Mouse (Mus musculus): ENCODE results near the gene Slc25a47. TPM values are rescaled to one million over a fixed set of nuclear protein-coding genes. Genes with fewer than 3 reads are reported as not detected.

Slc25a47 gene
- polyA plus RNA-seq, 2 experiments: 3.4 to 3.9 TPM

DNA sequence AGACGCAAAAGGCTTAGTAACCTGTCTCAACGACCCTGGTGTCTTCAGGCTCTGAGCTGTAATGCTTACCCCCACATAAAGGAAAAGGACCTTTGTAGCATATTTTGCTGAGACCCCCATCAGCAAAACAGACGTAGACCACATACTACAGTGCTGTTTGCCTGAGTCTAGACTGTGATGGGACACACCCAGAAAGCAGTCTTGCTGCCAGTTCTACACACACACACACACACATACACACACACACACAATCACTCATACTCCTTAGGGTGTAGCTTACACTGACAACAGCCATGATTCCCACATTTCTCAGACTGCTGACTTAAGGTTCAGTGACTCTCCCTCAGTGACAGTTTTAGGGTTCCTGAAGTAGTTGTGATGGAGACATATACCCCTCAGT is 45.3 kb downstream of the Slc25a47 start:
- no peak for ATAC-seq (ENCODE audit: insufficient read depth)
- 72% methylated on average over 3 of the region's 3 CpGs for WGBS (ENCODE audit: insufficient replicate concordance)
- H3K4me3 ChIP-seq (ENCODE audit: insufficient read depth in 1 of 2, low read depth in 2 of 2, low read length in 2 of 2): no peak overlapping the region
- H3K4me2 ChIP-seq (ENCODE audit: low read depth): no peak overlapping the region
- peaks cover 6% of the 10 kb centered on the region; the same call in 1 of the 2 replicates for H3K36me3 ChIP-seq (replicated peaks; ENCODE audit: control insufficient read depth, insufficient read depth, low read depth)
- H3K27me3 ChIP-seq (ENCODE audit: control insufficient read depth, insufficient read depth, low read length): no peaks in the 10 kb centered on the region
- no peak overlapping the region for H3K27ac ChIP-seq
- no peaks in the 10 kb centered on the region for H3K9me3 ChIP-seq (ENCODE audit: control insufficient read depth, low read length)
- no peak for TF ChIP-seq EP300 (IDR thresholded peaks at IDR 0.05; ENCODE audit: low read depth)
- no peak for TF ChIP-seq CTCF (IDR thresholded peaks at IDR 0.05; ENCODE audit: low read depth)
- no peaks in the 10 kb centered on the region for H3K4me1 ChIP-seq (replicated peaks; ENCODE audit: control insufficient read depth in 2 of 2, insufficient read depth in 2 of 2, low read length in 1 of 2)
- no peak overlapping the region for H3K9ac ChIP-seq (replicated peaks)
- DNase-seq (ENCODE audit: low read depth in 3 of 3, low spot score in 3 of 3): no peak

DNA sequence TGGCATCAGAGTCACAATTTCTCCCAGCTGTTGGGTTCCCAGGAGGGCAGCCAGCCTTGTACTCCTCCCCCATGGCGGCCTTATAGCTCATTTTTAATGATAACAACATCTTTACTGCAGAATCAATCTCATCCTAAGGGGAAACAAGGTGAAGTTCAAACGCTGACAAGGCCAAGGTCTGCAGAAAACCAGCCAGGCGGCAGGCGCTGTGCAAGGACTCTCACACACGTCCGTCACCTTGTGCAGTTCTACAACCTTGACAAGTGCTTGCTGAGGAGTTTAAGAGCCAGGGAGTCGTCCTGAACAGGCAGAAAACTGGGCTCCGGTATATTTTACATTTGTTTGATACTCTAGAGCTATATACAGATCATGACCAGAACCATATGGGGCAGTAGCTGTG is 46.9 kb downstream of the Slc25a47 start:
- H3K27me3 ChIP-seq (ENCODE audit: control insufficient read depth, insufficient read depth, low read length): no peaks in the 10 kb centered on the region
- H3K36me3 ChIP-seq (replicated peaks; ENCODE audit: control insufficient read depth, insufficient read depth, low read depth): peaks cover 6% of the 10 kb centered on the region; the same call in 1 of the 2 replicates
- ATAC-seq (ENCODE audit: insufficient read depth) (no peak), DNase-seq (ENCODE audit: low read depth in 3 of 3, low spot score in 3 of 3) (no peak)
- H3K9ac ChIP-seq (replicated peaks): no peak overlapping the region
- no peak overlapping the region for H3K4me3 ChIP-seq (ENCODE audit: insufficient read depth in 1 of 2, low read depth in 2 of 2, low read length in 2 of 2)
- TF ChIP-seq EP300 (IDR thresholded peaks at IDR 0.05; ENCODE audit: low read depth): no peak
- TF ChIP-seq CTCF (IDR thresholded peaks at IDR 0.05; ENCODE audit: low read depth): no peak
- WGBS (ENCODE audit: insufficient replicate concordance): 83% methylated on average over 8 of the region's 8 CpGs
- no peak overlapping the region for H3K4me2 ChIP-seq (ENCODE audit: low read depth)
- H3K4me1 ChIP-seq (replicated peaks; ENCODE audit: control insufficient read depth in 2 of 2, insufficient read depth in 2 of 2, low read length in 1 of 2): no peaks in the 10 kb centered on the region
- H3K9me3 ChIP-seq (ENCODE audit: control insufficient read depth, low read length): no peaks in the 10 kb centered on the region
- no peak overlapping the region for H3K27ac ChIP-seq

DNA sequence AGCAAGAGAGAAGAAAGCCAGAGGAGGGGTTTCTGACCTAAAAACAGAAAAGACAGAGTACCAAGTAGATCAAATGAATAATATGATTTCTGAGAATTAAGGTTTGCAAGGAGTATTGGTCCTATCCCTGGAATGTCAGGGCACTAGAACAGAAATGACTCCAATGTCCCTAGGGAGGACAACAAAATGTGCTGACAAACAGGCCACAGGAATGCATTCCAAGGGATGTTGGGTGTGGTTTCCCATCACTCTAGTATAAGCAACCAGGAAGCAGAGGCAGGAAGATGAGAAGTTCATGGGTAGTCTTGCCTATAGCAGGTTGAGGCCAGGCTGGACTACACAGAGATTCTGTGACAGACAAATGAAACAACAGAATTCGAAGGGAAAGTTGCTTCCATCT is 50.1 kb downstream of the Slc25a47 start:
- no peak overlapping the region for H3K4me3 ChIP-seq (ENCODE audit: insufficient read depth in 1 of 2, low read depth in 2 of 2, low read length in 2 of 2)
- H3K4me2 ChIP-seq (ENCODE audit: low read depth): no peak overlapping the region
- H3K36me3 ChIP-seq (replicated peaks; ENCODE audit: control insufficient read depth, insufficient read depth, low read depth): no peaks in the 10 kb centered on the region
- H3K9ac ChIP-seq (replicated peaks): no peak overlapping the region
- no peaks in the 10 kb centered on the region for H3K27me3 ChIP-seq (ENCODE audit: control insufficient read depth, insufficient read depth, low read length)
- DNase-seq (ENCODE audit: low read depth in 3 of 3, low spot score in 3 of 3) (no peak), ATAC-seq (ENCODE audit: insufficient read depth) (no peak)
- H3K4me1 ChIP-seq (replicated peaks; ENCODE audit: control insufficient read depth in 2 of 2, insufficient read depth in 2 of 2, low read length in 1 of 2): no peaks in the 10 kb centered on the region
- TF ChIP-seq CTCF (IDR thresholded peaks at IDR 0.05; ENCODE audit: low read depth) (no peak), EP300 (IDR thresholded peaks at IDR 0.05; ENCODE audit: low read depth) (no peak)
- H3K9me3 ChIP-seq (ENCODE audit: control insufficient read depth, low read length): no peaks in the 10 kb centered on the region
- 67% methylated on average over 1 of the region's 1 CpGs for WGBS (ENCODE audit: insufficient replicate concordance)
- H3K27ac ChIP-seq: no peak overlapping the region

DNA sequence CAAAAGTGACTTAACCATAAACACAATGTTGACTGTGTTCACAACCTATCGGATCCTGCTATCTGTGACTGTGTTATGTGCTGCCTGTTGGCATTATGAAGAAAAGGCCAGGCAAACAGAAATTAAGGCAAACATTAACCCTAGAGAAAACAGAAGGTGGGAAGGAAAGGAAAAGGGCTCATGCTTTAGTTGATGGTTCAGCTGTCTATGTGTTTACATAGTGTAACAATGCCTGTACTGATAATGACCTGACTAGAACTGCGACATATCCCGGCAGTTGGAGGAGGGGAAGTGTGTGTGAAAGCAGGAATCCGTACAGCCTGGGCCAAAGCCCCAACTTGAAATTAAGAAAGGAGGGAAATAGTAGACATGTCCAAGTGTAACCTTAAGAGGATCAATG is 51.2 kb downstream of the Slc25a47 start:
- Histone ChIP-seq H3K27ac (no peak overlapping the region), H3K36me3 (replicated peaks; ENCODE audit: control insufficient read depth, insufficient read depth, low read depth) (no peaks in the 10 kb centered on the region), H3K9me3 (ENCODE audit: control insufficient read depth, low read length) (no peaks in the 10 kb centered on the region), H3K4me1 (replicated peaks; ENCODE audit: control insufficient read depth in 2 of 2, insufficient read depth in 2 of 2, low read length in 1 of 2) (no peaks in the 10 kb centered on the region), H3K4me2 (ENCODE audit: low read depth) (no peak overlapping the region), H3K4me3 (ENCODE audit: insufficient read depth in 1 of 2, low read depth in 2 of 2, low read length in 2 of 2) (no peak overlapping the region), H3K9ac (replicated peaks) (no peak overlapping the region), H3K27me3 (ENCODE audit: control insufficient read depth, insufficient read depth, low read length) (no peaks in the 10 kb centered on the region)
- TF ChIP-seq EP300 (IDR thresholded peaks at IDR 0.05; ENCODE audit: low read depth) (no peak), CTCF (IDR thresholded peaks at IDR 0.05; ENCODE audit: low read depth) (no peak)
- ATAC-seq (ENCODE audit: insufficient read depth) (peak; percentile 22; the same call in 1 of the 2 replicates), DNase-seq (ENCODE audit: low read depth in 3 of 3, low spot score in 3 of 3) (no peak)
- 71% methylated on average over 4 of the region's 4 CpGs for WGBS (ENCODE audit: insufficient replicate concordance)

DNA sequence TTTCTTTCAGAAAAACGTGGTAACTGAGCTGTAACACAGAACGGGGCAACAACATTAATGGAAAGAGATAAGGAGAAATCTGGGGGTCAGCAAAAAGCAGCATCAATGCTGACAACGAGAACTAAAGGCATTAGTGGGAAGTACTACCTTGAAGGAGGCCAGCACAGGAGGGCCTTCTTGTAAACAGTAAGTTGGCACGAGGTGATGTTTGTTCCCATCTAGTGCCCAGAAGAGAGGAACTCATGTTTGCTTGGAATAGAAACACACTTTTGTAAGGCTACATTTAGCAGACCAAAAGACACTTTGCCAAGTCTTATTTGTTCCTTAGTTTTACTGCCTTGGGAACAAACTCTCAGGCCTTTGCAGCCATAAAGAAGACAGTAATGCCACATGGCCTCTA is 52.8 kb downstream of the Slc25a47 start:
- H3K27me3 ChIP-seq (ENCODE audit: control insufficient read depth, insufficient read depth, low read length): no peaks in the 10 kb centered on the region
- no peak overlapping the region for H3K9ac ChIP-seq (replicated peaks)
- no peak overlapping the region for H3K4me3 ChIP-seq (ENCODE audit: insufficient read depth in 1 of 2, low read depth in 2 of 2, low read length in 2 of 2)
- H3K27ac ChIP-seq: no peak overlapping the region
- ATAC-seq (ENCODE audit: insufficient read depth) (no peak), DNase-seq (ENCODE audit: low read depth in 3 of 3, low spot score in 3 of 3) (no peak)
- no peak overlapping the region for H3K4me2 ChIP-seq (ENCODE audit: low read depth)
- no peaks in the 10 kb centered on the region for H3K36me3 ChIP-seq (replicated peaks; ENCODE audit: control insufficient read depth, insufficient read depth, low read depth)
- 66% methylated on average over 4 of the region's 4 CpGs for WGBS (ENCODE audit: insufficient replicate concordance)
- H3K4me1 ChIP-seq (replicated peaks; ENCODE audit: control insufficient read depth in 2 of 2, insufficient read depth in 2 of 2, low read length in 1 of 2): peaks cover 4% of the 10 kb centered on the region in 2 experiments
- TF ChIP-seq EP300 (IDR thresholded peaks at IDR 0.05; ENCODE audit: low read depth): no peak
- TF ChIP-seq CTCF (IDR thresholded peaks at IDR 0.05; ENCODE audit: low read depth): no peak
- H3K9me3 ChIP-seq (ENCODE audit: control insufficient read depth, low read length): no peaks in the 10 kb centered on the region
